Mouse (Mus musculus) thymus, postnatal 14 days (tissue): ENCODE data around the gene Gm10112.

Experiments used
- DNase-seq: peaks from one replicate; pipeline ENCODE4 v3.0.0; 2021

Gm10112 gene

DNA sequence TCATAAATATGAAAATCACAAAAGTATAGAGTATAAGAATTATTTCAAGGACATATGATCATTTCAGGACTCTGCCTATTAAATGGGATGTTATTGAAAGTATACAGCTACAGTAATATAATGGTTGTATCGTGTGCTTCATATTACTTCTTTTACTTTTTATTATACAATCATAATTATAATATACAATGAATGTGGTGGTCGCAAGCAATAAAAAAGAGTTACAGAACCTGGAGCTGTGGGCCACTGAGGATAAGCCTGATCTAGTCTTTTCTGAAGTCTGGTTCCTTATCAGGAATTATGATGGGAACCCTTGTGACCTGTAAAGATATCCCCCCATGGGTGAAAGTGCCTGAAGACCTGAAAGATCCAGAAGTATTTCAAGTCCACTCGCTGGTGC, at the start of gene Gm10112:
Gene Gm10112 (plus strand): TSS at position 301 of the 400 bp plus-strand sequence.
- no peak for DNase-seq

DNA sequence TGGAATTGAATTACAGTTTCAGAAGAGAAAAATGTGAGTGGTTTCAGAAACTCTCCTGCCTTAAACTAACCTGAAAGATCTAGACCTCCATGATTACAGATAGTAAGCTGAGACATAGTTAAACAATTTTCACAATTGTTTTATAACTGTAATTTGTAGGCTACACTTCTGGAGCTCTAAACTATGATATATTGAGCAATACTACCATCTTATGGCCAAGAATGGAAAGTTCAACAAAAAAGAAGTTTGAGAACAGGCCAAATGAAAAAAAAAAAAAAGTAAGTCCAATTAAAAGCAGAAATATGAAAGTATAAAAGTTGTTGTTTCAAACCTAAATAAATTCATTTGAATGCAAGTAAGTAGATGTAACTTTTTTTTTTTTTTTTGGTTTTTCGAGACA, 21.4 kb downstream of the Gm10112 start:
- no peak for DNase-seq

DNA sequence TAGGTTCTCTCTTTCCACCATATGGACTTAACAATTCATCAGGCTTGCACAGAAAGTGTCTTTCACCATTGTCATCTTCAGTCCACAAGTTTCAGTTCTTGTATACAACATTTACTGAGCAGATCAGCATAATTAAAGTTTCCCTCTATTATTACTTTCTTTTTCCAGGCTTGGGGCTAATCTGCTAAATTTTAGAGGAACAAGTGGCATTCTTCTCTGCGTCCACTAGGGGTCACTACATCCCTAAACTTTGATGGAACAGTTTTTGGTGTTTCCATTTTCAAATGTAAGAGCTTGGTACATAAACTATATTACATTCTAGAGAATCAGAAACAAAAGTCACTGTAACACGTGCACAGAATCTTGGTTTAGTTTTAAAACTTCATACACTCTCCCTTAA, 28.2 kb downstream of the Gm10112 start:
- DNase-seq = no peak

DNA sequence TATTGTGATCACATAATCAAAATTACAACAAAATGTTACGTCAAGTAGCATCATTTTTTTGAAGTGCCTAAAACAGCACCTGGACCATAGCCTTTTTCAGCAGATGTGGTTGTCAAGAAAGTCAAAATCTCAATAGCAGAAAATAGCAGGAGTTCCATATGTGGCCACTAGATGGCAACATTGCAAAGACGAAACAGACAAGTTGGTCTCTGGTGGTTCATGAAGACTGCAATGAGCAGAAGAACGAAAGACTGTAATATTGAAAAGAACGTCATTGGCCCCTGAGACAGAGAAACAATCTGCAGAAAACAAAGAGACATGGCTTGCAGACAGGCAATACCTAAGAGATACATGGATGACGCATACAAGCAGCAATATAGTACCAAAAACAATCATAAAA, 42.1 kb downstream of the Gm10112 start:
- DNase-seq = peak; percentile 7
